Mouse (Mus musculus): ENCODE data around the gene Syde2.

Syde2 gene

GRCm38 (mm10) chr3:145987268-145987969 is at the start of gene Syde2:
Gene Syde2 (plus strand): TSS chr3:145987870.
- peak; percentile 83 for DNase-seq (ENCODE audit: low read depth, low spot score)

GRCm38 (mm10) chr3:145938405-145939349 is 49.0 kb upstream of the Syde2 start:
- peak; percentile 45 for DNase-seq (ENCODE audit: low read depth, low spot score)

GRCm38 (mm10) chr3:145939402-145939801 is 48.3 kb upstream of the Syde2 start:
- no peak for DNase-seq (ENCODE audit: low read depth, low spot score)

GRCm38 (mm10) chr3:145939971-145940370 is 47.7 kb upstream of the Syde2 start:
- DNase-seq (ENCODE audit: low read depth, low spot score): peak; percentile 39

- DNase-seq (ENCODE audit: low read depth, low spot score): peak; percentile 76
Observed at GRCm38 (mm10) chr3:145941971-145942370, 45.7 kb upstream of the Syde2 start.

- no peak for DNase-seq (ENCODE audit: low read depth, low spot score)
Observed at GRCm38 (mm10) chr3:145944348-145944747, 43.3 kb upstream of the Syde2 start.

GRCm38 (mm10) chr3:145945904-145946303 is 41.8 kb upstream of the Syde2 start:
- DNase-seq (ENCODE audit: low read depth, low spot score): no peak

GRCm38 (mm10) chr3:145946654-145947053 is 41.0 kb upstream of the Syde2 start:
- DNase-seq (ENCODE audit: low read depth, low spot score): no peak

- DNase-seq (ENCODE audit: low read depth, low spot score): no peak
Observed at GRCm38 (mm10) chr3:145947539-145948204, 40.0 kb upstream of the Syde2 start.

GRCm38 (mm10) chr3:145950034-145950814 is 37.4 kb upstream of the Syde2 start:
- DNase-seq (ENCODE audit: low read depth, low spot score): peak; percentile 80

GRCm38 (mm10) chr3:145950815-145951130 is 36.9 kb upstream of the Syde2 start:
- DNase-seq (ENCODE audit: low read depth, low spot score): no peak

- DNase-seq (ENCODE audit: low read depth, low spot score): no peak
Observed at GRCm38 (mm10) chr3:145951287-145952165, 36.1 kb upstream of the Syde2 start.

- DNase-seq (ENCODE audit: low read depth, low spot score): no peak
Observed at GRCm38 (mm10) chr3:145952945-145953344, 34.7 kb upstream of the Syde2 start.

GRCm38 (mm10) chr3:145953411-145953810 is 34.3 kb upstream of the Syde2 start:
- DNase-seq (ENCODE audit: low read depth, low spot score): no peak

- DNase-seq (ENCODE audit: low read depth, low spot score): no peak
Observed at GRCm38 (mm10) chr3:145959824-145960223, 27.8 kb upstream of the Syde2 start.

- peak; percentile 76 for DNase-seq (ENCODE audit: low read depth, low spot score)
Observed at GRCm38 (mm10) chr3:145962411-145962810, 25.3 kb upstream of the Syde2 start.

GRCm38 (mm10) chr3:145963101-145964017 is 24.3 kb upstream of the Syde2 start:
- peak; percentile 38 for DNase-seq (ENCODE audit: low read depth, low spot score)

GRCm38 (mm10) chr3:145964018-145964387 is 23.7 kb upstream of the Syde2 start:
- peak; percentile 33 for DNase-seq (ENCODE audit: low read depth, low spot score)

GRCm38 (mm10) chr3:145964473-145964872 is 23.2 kb upstream of the Syde2 start:
- DNase-seq (ENCODE audit: low read depth, low spot score): peak; percentile 49

Measured in R1 (cell line).